Mouse (Mus musculus): ENCODE measurements around the gene Pde9a.
A peak's percentile ranks its signal among the peaks of the same experiment; 100 is the strongest.

Pde9a gene

GRCm38 (mm10) chr17:31462506-31462905 lies 76.5 kb downstream of the Pde9a start:
- DNase-seq (ENCODE audit: low read depth, low spot score), result no peak

DNA sequence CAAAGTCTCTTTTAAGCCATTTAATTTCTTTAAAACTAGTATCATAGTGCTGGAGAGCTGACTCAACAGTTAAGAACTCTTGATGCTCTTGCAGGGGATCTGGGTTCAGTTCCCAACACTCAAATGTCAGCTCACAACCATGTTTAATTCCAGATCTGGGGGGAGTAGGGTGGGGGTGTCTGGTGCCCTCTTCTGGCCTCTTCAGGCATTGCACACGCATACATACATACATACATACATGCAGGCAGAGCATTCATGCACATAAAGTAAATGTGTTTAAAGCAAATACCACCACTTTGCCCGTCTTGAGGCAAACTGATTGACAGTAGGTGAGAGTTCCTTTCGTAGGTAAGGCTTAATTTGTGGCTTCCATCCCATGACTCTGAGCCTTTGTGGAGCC lies 80.8 kb downstream of the Pde9a start:
- DNase-seq (ENCODE audit: low read depth, low spot score), result no peak

DNA sequence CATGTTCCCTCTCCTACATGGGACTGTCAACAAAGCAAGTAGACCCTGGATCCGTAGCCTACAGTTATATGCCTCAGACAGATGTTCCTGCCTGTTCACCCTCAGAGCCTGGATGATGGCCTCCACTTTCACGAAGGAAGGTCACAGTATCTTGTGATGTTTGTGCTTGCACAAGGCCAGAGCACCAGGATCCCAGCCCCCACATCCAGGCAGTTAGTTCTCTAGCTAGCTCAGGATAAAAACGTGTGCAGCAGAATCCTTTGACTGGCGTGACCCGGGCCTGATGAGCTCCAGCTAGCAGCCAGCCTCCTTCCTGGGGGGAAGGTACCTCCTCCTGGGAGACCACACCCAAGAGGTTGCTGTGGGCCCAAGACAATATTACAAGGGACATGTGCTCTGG lies 82.5 kb downstream of the Pde9a start:
- DNase-seq (ENCODE audit: low read depth, low spot score), result no peak

DNA sequence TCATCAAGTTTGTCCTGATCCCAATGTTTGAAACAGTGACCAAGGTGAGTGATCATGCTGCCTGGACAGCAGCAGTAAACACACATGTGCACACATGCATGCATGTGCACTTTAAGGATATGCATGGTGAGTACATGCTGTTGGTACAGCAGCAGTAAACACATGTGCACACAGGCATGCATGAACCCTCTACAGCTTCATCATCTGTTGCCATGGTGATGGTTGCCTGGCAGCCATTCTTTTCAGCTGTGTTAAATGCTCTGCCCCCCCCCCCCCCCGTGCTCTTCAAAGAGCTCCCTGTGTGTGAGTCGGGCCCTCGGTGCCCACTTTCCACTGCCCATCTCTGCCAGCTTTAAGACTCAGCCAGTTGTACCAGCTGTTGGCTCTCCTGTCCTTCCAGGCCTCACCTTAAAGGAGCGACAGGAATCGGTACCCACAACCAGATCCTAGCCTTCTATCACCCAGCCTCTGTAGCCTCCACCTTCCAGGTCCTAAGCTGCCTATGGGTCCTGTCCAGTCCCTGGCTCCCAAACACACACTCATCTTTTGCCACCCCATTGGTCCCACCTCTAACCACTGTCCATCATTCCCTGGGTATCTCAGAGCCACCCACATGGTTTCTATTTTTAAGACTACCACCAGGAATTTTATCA lies 84.9 kb downstream of the Pde9a start:
- DNase-seq (ENCODE audit: low read depth, low spot score), result peak; percentile 69

DNA sequence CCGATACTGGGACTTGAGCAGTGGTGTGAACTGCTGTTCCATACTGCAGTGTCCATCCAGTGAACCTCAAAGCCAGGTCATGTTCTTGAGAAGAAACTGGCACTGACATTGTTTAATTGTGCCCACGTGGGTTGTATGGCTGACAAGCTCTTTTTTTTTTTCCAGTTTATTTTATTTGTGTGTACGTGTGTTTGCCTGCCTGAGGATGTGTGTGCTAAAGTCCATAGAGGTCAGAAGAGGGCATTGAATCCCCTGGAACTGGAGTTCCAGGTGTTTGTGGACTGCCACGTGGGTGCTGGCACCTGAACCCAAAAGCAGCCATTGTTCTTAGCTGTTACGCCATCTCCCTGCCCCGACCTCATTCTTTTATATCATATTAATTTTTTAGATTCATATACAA lies 88.4 kb downstream of the Pde9a start:
- no peak for DNase-seq (ENCODE audit: low read depth, low spot score)

- DNase-seq (ENCODE audit: low read depth, low spot score), result no peak
Measured at GRCm38 (mm10) chr17:31478606-31479005, 92.6 kb downstream of the Pde9a start.

DNA sequence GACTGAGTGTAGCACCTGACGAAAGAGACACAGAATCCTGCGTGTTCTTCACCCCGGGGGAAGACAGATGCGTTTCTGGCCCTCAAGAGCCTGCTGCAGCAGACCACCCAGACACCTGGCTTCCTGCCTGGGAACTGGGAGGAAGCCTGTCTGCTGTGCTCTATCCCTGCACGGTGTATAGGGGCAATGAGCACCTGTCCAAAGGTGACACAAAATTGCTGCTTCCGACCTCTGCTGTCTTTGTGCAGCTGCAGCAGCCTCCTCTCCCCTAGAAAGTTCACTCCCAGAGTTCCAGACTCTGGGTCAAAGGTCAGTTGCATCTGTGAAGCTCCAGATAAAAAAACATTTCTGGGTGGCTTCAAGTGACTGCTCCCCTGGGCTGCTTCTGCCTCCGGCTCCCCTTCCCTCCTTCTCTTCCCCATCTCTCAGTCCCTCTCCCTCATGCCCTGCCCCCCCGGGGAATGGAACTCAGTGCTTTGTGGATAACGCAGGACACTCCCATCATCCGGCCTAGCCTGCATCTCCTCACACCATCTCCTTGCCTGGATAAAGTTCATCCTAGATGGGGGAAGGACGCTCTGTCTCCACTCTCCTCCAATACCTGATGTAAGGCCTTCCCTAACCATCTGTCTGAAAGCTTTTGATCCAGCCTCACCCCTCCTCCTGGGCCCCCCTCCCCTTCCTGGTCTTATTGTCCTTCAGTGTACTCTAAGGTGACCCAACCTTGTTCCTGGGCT lies 93.3 kb downstream of the Pde9a start:
- no peak for DNase-seq (ENCODE audit: low read depth, low spot score)

GRCm38 (mm10) chr17:31486616-31487198 lies 100.7 kb downstream of the Pde9a start:
- peak; percentile 58 for DNase-seq (ENCODE audit: low read depth, low spot score)

DNA sequence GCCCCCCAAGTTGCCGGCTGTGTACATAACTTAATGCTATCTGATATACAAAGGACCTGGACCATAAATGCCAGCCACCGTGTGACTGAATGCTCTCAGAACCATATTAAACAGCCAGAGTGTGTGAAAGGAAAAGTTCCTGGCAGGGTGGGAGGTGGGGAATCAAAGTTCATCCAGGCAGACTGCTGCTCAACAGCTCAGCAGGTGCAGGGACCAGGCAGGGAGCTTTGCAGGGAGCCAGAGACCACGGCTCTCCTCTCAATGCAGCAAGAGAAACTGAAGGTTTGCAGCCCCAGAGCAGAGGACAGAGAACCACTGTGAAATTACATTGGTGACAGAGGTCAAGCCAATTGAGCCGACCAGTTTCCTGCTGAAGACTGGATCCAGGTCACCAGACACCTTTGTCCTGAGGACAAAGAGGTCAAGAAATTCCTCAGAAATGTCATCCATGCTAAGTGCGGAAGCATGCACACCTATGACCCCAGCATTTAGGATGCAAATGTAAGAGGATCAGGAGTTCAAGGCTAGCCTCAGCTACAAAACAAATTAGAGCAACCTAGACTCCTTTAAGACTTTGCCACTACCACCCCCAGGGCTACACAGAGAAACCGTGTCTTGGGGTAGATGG lies 101.5 kb downstream of the Pde9a start:
- DNase-seq (ENCODE audit: low read depth, low spot score), result no peak

GRCm38 (mm10) chr17:31491355-31491754 lies 105.3 kb downstream of the Pde9a start:
- DNase-seq (ENCODE audit: low read depth, low spot score), result no peak

GRCm38 (mm10) chr17:31492416-31492815 lies 106.4 kb downstream of the Pde9a start:
- peak; percentile 94 for DNase-seq (ENCODE audit: low read depth, low spot score)

- DNase-seq (ENCODE audit: low read depth, low spot score), result no peak
Measured at GRCm38 (mm10) chr17:31494989-31495388, 109.0 kb downstream of the Pde9a start.

- DNase-seq (ENCODE audit: low read depth, low spot score), result peak; percentile 76
Measured at GRCm38 (mm10) chr17:31497726-31498125, 111.7 kb downstream of the Pde9a start.

DNA sequence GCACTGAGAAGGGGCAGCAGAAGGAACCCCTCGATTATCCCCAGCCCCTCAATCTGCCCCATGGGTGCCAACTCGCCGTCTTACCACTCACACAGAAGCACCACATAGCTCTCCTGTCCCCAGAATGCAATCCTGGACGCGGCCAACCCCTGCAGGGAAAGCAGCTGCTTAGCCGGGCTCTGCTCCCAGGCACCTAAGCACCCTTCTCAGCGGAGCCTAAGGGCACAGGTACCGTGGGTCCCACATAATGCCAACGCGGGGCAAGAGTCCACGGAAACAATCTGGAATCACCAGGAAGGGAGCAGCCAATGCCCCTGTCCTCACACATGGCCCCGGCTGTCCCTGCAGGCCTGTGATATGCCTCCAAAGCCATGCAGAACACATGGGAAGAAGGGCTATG lies 113.7 kb downstream of the Pde9a start:
- DNase-seq (ENCODE audit: low read depth, low spot score), result peak; percentile 24

- DNase-seq (ENCODE audit: low read depth, low spot score), result no peak
Measured at GRCm38 (mm10) chr17:31500416-31500815, 114.4 kb downstream of the Pde9a start.

- no peak for DNase-seq (ENCODE audit: low read depth, low spot score)
Measured at GRCm38 (mm10) chr17:31500908-31501307, 114.9 kb downstream of the Pde9a start.

DNA sequence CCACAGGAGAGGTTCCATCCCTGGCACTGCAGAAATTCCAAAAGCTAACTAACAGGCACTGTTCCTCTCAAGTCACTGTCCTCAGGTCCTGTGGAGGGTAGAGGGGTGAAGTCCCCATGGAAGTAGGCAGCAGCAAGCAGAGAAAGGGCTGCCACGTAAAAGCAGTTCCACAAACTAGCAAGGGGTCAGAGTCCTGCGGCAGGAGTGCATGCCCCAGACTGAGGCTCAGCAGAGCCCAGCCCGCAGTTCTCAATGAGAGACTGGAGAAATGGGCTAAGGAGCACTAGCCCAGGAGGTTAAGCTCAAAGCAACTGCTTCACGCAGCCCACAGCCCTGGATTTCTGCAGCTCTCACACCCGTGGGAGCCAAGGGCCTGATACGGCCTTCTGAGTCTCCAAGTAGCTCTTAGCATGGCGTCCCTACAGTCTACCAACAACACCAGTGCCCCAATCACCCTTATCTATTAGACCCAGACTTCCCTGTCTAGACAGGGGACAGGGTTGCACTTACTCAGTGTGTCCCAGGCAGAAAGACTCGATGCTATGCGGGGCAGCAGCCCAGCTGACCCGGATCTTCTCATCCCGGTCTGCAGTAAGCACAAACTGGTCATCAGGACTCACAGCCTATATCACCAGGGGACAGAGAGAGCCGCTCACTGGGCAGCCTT lies 116.4 kb downstream of the Pde9a start:
- no peak for DNase-seq (ENCODE audit: low read depth, low spot score)

GRCm38 (mm10) chr17:31503337-31503736 lies 117.3 kb downstream of the Pde9a start:
- peak; percentile 72 for DNase-seq (ENCODE audit: low read depth, low spot score)

GRCm38 (mm10) chr17:31503936-31504335 lies 117.9 kb downstream of the Pde9a start:
- peak; percentile 79 for DNase-seq (ENCODE audit: low read depth, low spot score)

DNA sequence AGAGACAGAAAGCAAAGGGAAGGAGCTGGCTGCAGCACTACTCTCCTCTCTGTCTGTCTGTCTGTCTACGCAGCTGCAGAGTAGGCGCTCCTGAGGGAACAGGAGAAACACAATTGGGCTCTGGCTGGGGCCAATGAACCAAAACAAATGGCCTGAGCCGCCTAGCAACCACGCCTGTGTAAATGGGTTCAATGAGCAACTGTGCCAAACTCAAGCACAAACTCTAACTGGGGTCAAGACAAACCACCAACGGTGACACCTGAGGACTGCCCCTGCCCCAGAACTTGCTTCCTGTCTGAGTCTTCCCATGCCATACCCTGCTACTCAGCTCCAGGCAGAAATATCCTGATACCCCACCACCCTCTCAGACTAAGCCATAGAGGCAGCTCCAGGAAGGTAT lies 119.0 kb downstream of the Pde9a start:
- DNase-seq (ENCODE audit: low read depth, low spot score), result no peak

DNA sequence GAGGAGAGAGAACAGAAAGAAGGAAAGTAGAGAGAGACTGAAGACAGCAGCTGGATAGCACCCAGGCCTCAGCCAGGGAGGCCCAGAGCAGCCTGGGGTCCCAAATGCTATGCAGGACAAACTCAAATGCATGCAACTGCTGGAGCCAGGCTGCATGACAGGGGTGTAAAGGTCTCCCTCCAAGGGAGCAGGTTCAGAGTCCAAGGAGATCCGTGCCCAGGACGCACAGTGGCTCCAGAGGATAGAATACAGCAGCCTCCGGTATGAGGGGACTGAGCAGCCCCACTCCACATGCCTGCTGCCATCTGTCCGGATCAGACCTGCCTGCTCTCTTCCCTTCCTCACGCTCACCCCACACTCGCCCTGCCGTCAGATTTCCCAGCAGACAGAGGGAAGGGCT lies 120.3 kb downstream of the Pde9a start:
- no peak for DNase-seq (ENCODE audit: low read depth, low spot score)

- no peak for DNase-seq (ENCODE audit: low read depth, low spot score)
Measured at GRCm38 (mm10) chr17:31510944-31511343, 124.9 kb downstream of the Pde9a start.
